Mouse (Mus musculus) liver, embryonic 15.5 days (tissue): ENCODE data around the gene Gm8279. TPM values are rescaled to one million over a fixed set of nuclear protein-coding genes. Genes with fewer than 3 reads are reported as not detected.
"Not testable (repeated sequence)": the region's sequence is repeated elsewhere in the genome, so short reads cannot be mapped to it uniquely, and the experiment has no call there.

ENCODE experiments used
- ATAC-seq: fragments of 200-750 bp; cut with Nextera tagmentation; 2 replicates; pipeline ENCODE4 v1.8.0; 2017; ENCODE audit warnings: moderate number of reproducible peaks, mild to moderate bottlenecking, moderate library complexity; ENCODE audit not compliant: insufficient read depth
- H3K27ac ChIP-seq: fragments of 300-500 bp; sonication (generic); replicated peaks from 2 replicates; pipeline ENCODE4 v1.5.1; 2015; ENCODE audit warnings: mild to moderate bottlenecking, inconsistent platforms
- H3K27me3 ChIP-seq: fragments of 300-500 bp; sonication (generic); 2 replicates; pipeline ENCODE4 v1.6.1; 2015; ENCODE audit warnings: mild to moderate bottlenecking, inconsistent platforms
- H3K36me3 ChIP-seq: fragments of 300-500 bp; sonication (generic); replicated peaks from 2 replicates; pipeline ENCODE4 v1.6.1; 2015; ENCODE audit warnings: moderate library complexity, mild to moderate bottlenecking, inconsistent platforms
- H3K4me1 ChIP-seq: fragments of 300-500 bp; sonication (generic); replicated peaks from 2 replicates; pipeline ENCODE4 v1.6.1; 2015; ENCODE audit warnings: inconsistent platforms
- H3K4me2 ChIP-seq: fragments of 300-500 bp; sonication (generic); 2 replicates; pipeline ENCODE4 v1.6.1; 2015; ENCODE audit warnings: moderate library complexity, mild to moderate bottlenecking, inconsistent platforms
- H3K4me3 ChIP-seq: fragments of 300-500 bp; sonication (generic); replicated peaks from 2 replicates; pipeline ENCODE4 v1.5.1; 2015; ENCODE audit warnings: mild to moderate bottlenecking, inconsistent platforms
- H3K9ac ChIP-seq: fragments of 300-500 bp; sonication (generic); 2 replicates; pipeline ENCODE4 v1.6.1; 2015; ENCODE audit warnings: moderate library complexity, mild to moderate bottlenecking, inconsistent platforms
- H3K9me3 ChIP-seq: fragments of 300-500 bp; sonication (generic); replicated peaks from 2 replicates; pipeline ENCODE4 v1.6.1; 2016; ENCODE audit warnings: inconsistent platforms
- WGBS: fragments of 180-500 bp; shearing (Covaris S2); methylation state at CpG from one replicate; pipeline ENCODE4 v1.1.7; 2015; ENCODE audit warnings: mixed read lengths; ENCODE audit not compliant: insufficient replicate concordance; 5-methylcytosine and 5-hydroxymethylcytosine counted together
- polyA plus RNA-seq: library from polyadenylated mRNA; unstranded; fragments of >200 nt; fragmentation: Nextera tagmentation; extraction: Ambion mirVana; gene quantifications from 2 replicates; pipeline ENCODE4 v1.2.1, GENCODE M21; 2015

Gm8279 gene
- polyA plus RNA-seq = not detected in 2 replicates

GRCm38 (mm10) chr14:5131219-5131618 is at the start of gene Gm8279:
Gm8279 (plus strand) TSS chr14:5131519.
- H3K4me3 ChIP-seq, H3K9ac ChIP-seq, ATAC-seq, H3K27ac ChIP-seq, H3K4me1 ChIP-seq, H3K27me3 ChIP-seq, H3K36me3 ChIP-seq, H3K9me3 ChIP-seq, H3K4me2 ChIP-seq: not testable (repeated sequence)
- 59% methylated on average over 2 of the region's 2 CpGs for WGBS

GRCm38 (mm10) chr14:5164235-5164634 is 32.9 kb downstream of the Gm8279 start, which contains the start of gene Gm3317:
Gm3317 (plus strand) TSS chr14:5164535.
- H3K9me3 ChIP-seq, ATAC-seq, H3K9ac ChIP-seq, H3K27ac ChIP-seq, H3K36me3 ChIP-seq, H3K27me3 ChIP-seq, H3K4me1 ChIP-seq, H3K4me3 ChIP-seq, H3K4me2 ChIP-seq: not testable (repeated sequence)
- no CpG with 5 or more reads among the region's 1 CpGs for WGBS

DNA sequence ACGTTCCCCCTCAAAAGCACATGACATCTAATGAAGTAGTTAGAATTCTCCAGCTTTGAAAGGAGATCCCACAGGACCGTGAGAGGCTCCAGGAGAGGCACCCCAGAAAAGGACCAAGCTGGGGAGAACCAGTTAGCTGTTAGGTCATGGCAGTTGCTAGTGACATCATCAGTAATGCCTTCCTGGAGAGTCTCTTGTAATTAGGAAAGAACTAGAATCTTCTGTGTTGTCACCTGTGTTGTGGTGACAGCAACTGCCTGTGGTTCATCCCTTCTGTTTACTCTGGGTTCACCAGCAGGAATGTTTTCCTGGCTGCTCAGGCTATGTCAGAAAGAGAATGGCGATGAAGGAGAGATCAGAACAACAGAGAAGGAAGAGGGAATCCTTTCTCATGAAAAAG is 54.2 kb downstream of the Gm8279 start, which contains the start of gene Gm8271:
Gene Gm8271, plus strand, starts transcription at position 301 of the 400 bp plus-strand sequence.
- ATAC-seq, H3K4me3 ChIP-seq, H3K27me3 ChIP-seq, H3K27ac ChIP-seq, H3K4me2 ChIP-seq, H3K9me3 ChIP-seq, H3K36me3 ChIP-seq, H3K4me1 ChIP-seq, H3K9ac ChIP-seq: not testable (repeated sequence)
- no CpG with 5 or more reads among the region's 3 CpGs for WGBS

Other genes starting within 250 kb of the Gm8279 start
- not detected in 2 replicates for gene Gm3278, start 239.1 kb upstream of the Gm8279 start, polyA plus RNA-seq
- gene Gm8297, start 147.6 kb upstream of the Gm8279 start, polyA plus RNA-seq = not detected in 2 replicates
- not detected in 2 replicates for gene Gm3298, start 115.6 kb upstream of the Gm8279 start, polyA plus RNA-seq
- gene 4930555G01Rik, start 80.9 kb upstream of the Gm8279 start, polyA plus RNA-seq = not detected in 2 replicates
- not detected in 2 replicates for gene Gm8281, start 60.5 kb upstream of the Gm8279 start, polyA plus RNA-seq
- not detected in 2 replicates for gene Gm3317, start 33.0 kb downstream of the Gm8279 start, polyA plus RNA-seq
- not detected in 2 replicates for gene Gm8271, start 54.3 kb downstream of the Gm8279 start, polyA plus RNA-seq
- gene Gm3526, start 129.1 kb downstream of the Gm8279 start, polyA plus RNA-seq = not detected in 2 replicates
- gene Gm3542, start 203.4 kb downstream of the Gm8279 start, polyA plus RNA-seq = not detected in 2 replicates